Mouse (Mus musculus) stomach, embryonic 14.5 days (tissue): ENCODE data around the gene Slc34a1. TPM values are rescaled to one million over a fixed set of nuclear protein-coding genes. Genes with fewer than 3 reads are reported as not detected.

Source experiments
- ATAC-seq: fragments of 200-750 bp; cut with Nextera tagmentation; 2 replicates; pipeline ENCODE4 v1.8.0; 2017; ENCODE audit warnings: low read depth, moderate TSS enrichment; ENCODE audit not compliant: insufficient number of reproducible peaks, insufficient read depth, low FRiP score
- H3K27ac ChIP-seq: fragments of 300-500 bp; sonication (generic); 2 replicates; pipeline ENCODE4 v1.5.1; 2014; ENCODE audit warnings: mild to moderate bottlenecking, low read length, moderate library complexity, mixed read lengths
- H3K27me3 ChIP-seq: fragments of 300-500 bp; sonication (generic); 2 replicates; pipeline ENCODE4 v1.6.1; 2014; ENCODE audit warnings: low read length, control low read depth, mixed read lengths; ENCODE audit not compliant: control insufficient read depth, insufficient read depth
- H3K36me3 ChIP-seq: fragments of 300-500 bp; sonication (generic); 2 replicates; pipeline ENCODE4 v1.6.1; 2014; ENCODE audit warnings: mild to moderate bottlenecking, control low read depth, low read length, moderate library complexity, mixed read lengths; ENCODE audit not compliant: control insufficient read depth, insufficient read depth
- H3K4me1 ChIP-seq: fragments of 300-500 bp; sonication (generic); 2 replicates; pipeline ENCODE4 v1.6.1; 2014; ENCODE audit warnings: low read length, control low read depth, mixed read lengths; ENCODE audit not compliant: control insufficient read depth, insufficient read depth
- H3K4me2 ChIP-seq: fragments of 300-500 bp; sonication (generic); replicated peaks from 2 replicates; pipeline ENCODE4 v1.6.1; 2014; ENCODE audit warnings: low read depth, low read length, control low read depth
- H3K4me3 ChIP-seq: fragments of 300-500 bp; sonication (generic); 2 replicates; pipeline ENCODE4 v1.5.1; 2014; ENCODE audit warnings: low read depth, low read length, control low read depth
- H3K9ac ChIP-seq: fragments of 300-500 bp; sonication (generic); replicated peaks from 2 replicates; pipeline ENCODE4 v1.6.1; 2014; ENCODE audit warnings: low read depth, mild to moderate bottlenecking, control low read depth, low read length, moderate library complexity, mixed read lengths
- H3K9me3 ChIP-seq: fragments of 300-500 bp; sonication (generic); 2 replicates; pipeline ENCODE4 v1.6.1; 2016; ENCODE audit warnings: low read depth, low read length, control low read depth; ENCODE audit not compliant: control insufficient read depth
- WGBS: fragments of 180-500 bp; shearing (Covaris S2); extraction: QIAGEN DNeasy Blood & Tissue Kit; methylation state at CpG from one replicate; pipeline ENCODE4 v1.1.7; 2014; 5-methylcytosine and 5-hydroxymethylcytosine counted together
- polyA plus RNA-seq: library from polyadenylated mRNA; unstranded; fragments of >200 nt; fragmentation: Nextera tagmentation; extraction: Ambion mirVana; gene quantifications from 2 replicates; pipeline ENCODE4 v1.2.1, GENCODE M21; 2014

Slc34a1 gene
- polyA plus RNA-seq, 1 experiment from 2014 or later: not detected

- peak overlapping the region; percentile 56 for H3K4me2 ChIP-seq
- H3K4me1 ChIP-seq: peaks cover 8% of the 10 kb centered on the region; the same call in 1 of the 2 replicates
- H3K9ac ChIP-seq: peak overlapping the region; percentile 33; the same call in 1 of the 2 replicates
- peak overlapping the region; percentile 83 for H3K4me3 ChIP-seq
- no peaks in the 10 kb centered on the region for H3K27me3 ChIP-seq
- H3K27ac ChIP-seq: peak overlapping the region; percentile 97
- H3K36me3 ChIP-seq: no peaks in the 10 kb centered on the region
- 35% methylated on average over 9 of the region's 9 CpGs for WGBS
- H3K9me3 ChIP-seq: no peaks in the 10 kb centered on the region
- ATAC-seq: no peak
Measured at GRCm38 (mm10) chr13:55443799-55444285, 45.9 kb downstream of the Slc34a1 start.

DNA sequence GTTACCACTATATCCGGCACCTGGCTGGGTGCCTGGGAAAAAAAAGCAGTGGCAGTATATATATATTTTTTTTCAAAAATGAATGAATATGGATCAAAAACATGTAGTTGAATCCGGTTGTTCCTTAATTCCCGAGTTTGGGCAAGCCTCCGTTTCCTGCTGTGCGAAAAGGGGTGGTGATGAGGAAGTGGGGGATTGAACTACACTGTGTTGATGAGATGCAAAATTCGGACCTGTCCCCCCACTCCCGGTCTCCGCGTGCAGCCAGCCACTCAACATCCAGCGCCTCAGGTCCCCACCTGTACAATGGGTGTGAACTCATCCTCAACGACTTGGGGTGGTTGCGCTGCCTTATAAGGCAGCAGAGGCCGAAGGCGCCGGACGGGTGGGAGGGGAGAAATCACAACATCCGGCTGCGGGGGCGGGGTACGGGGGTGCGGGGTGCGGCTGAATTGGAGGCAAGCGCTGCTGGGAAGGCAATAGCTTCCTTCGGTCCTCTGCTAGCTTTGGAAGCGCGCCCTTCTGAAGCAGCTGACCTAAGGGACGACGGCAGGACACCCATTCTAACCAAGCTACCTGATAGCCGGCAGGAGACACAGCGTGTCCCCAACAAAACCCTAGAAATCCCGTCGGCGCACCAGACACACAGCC is 46.4 kb downstream of the Slc34a1 start:
- no peaks in the 10 kb centered on the region for H3K27me3 ChIP-seq
- ATAC-seq: peak; percentile 80
- H3K9me3 ChIP-seq: no peaks in the 10 kb centered on the region
- peaks cover 8% of the 10 kb centered on the region; the same call in 1 of the 2 replicates for H3K4me1 ChIP-seq
- peak overlapping the region; percentile 33; the same call in 1 of the 2 replicates for H3K9ac ChIP-seq
- H3K27ac ChIP-seq: peak overlapping the region; percentile 97
- H3K4me2 ChIP-seq: peak overlapping the region; percentile 56
- no peaks in the 10 kb centered on the region for H3K36me3 ChIP-seq
- peak overlapping the region; percentile 83 for H3K4me3 ChIP-seq
- WGBS: 1% methylated on average over 33 of the region's 33 CpGs

DNA sequence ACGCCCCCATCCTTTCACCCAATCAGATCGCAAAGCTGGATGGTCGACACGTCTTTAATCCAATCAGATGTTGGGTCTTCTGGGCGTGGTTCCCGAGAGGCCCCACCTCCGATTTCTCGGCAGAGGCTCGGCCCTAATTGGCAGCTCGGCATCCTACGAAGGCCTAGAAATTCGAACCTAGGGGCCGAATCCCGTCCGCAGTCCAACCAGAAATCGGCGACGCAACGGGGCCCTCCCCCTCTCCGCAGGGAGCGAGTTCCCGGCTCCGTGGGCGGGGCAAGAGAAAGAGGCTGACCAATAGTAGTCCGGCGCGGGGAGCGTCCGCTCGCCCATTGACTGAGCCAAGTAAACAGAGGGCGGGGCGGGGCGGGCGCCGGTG is 46.9 kb downstream of the Slc34a1 start, which contains the start of gene Grk6:
Gene Grk6 (plus strand): TSS at position 136 of the 379 bp plus-strand sequence.
- H3K9ac ChIP-seq: peak within 1 kb of the TSS; percentile 96
- H3K4me1 ChIP-seq: peaks cover 8% of the 10 kb centered on the region; the same call in 1 of the 2 replicates
- no peaks in the 10 kb centered on the region for H3K9me3 ChIP-seq
- peak within 1 kb of the TSS; percentile 83 for H3K4me3 ChIP-seq
- peak; percentile 96 for ATAC-seq
- no peaks in the 10 kb centered on the region for H3K27me3 ChIP-seq
- peak within 1 kb of the TSS; percentile 97 for H3K27ac ChIP-seq
- H3K36me3 ChIP-seq: peaks cover 2% of the 10 kb centered on the region; the same call in 1 of the 2 replicates
- H3K4me2 ChIP-seq: peak within 1 kb of the TSS; percentile 78
- WGBS: 0% methylated on average over 34 of the region's 35 CpGs

DNA sequence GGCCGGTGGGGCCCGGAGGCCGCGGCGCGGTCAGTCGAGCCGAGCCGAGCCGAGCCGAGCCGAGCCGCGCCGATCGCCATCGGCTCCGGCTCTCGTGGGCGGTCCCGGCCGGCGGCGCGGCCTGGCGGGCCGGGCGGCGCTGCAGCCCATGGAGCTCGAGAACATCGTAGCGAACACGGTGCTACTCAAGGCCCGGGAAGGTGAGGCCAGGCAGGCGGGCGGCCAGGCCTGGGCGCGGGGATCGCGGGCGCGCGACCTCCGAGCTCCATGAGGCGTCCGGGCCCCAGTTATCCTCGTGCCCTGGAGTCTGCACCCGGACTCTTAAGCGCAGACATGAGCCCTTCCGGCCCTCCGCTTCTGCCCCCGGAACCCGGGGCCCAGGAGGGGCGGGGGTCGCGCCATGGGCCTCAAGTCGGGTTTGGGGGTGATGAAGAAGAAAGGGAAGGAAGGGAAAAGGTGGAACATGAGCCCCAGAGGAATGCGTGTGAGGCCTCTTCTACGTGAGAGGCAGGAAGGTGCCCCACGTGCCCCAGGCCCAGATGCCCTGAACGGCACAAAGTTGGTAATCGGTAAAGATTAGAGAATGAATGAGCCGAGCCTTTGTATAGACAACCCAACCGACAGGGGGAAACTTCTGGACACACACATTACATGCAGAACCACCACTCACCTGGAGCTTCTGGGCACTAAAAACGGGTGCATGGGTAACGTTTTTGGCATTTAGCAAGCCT is 47.5 kb downstream of the Slc34a1 start:
- Histone ChIP-seq H3K4me3 (peak overlapping the region; percentile 83), H3K9ac (peak overlapping the region; percentile 96), H3K27me3 (no peaks in the 10 kb centered on the region), H3K27ac (peak overlapping the region; percentile 97), H3K9me3 (no peaks in the 10 kb centered on the region), H3K4me2 (peak overlapping the region; percentile 78), H3K36me3 (peaks cover 8% of the 10 kb centered on the region), H3K4me1 (peaks cover 8% of the 10 kb centered on the region; the same call in 1 of the 2 replicates)
- ATAC-seq: 0 out of 2 replicates have a peak, but pooled peaks have one; percentile 17
- WGBS: 1% methylated on average over 57 of the region's 66 CpGs

DNA sequence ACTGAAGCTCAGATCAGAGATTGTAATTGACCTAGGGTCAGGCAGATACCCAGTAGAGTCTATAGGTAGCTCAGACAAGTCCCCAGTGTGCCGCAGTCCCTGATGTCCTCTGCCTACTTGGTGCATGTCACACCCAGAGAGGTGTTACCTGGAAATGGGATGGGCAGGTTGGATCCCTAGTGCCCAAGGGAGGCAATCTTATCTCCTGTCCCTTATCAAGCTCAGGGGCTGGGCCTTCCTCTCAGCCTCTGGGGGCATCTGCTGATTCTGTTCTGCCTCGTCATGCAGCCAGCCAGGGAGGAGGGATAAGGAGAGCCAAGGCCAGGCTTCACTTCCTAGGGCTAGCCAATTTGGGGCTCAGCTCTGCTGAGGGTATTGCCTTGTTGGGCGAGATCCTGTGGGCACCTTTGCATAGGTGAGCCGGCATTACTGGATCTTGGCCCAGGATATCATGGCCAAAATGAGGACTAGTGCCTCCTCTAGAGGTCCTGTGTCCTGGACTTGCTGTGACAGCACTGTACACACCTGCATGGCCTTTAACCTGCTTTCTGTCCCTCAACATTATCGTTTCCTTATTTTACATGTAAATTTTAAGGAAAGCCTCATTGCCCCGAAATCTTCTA is 48.6 kb downstream of the Slc34a1 start:
- Histone ChIP-seq H3K36me3 (peaks cover 19% of the 10 kb centered on the region), H3K27ac (no peak overlapping the region), H3K9me3 (no peaks in the 10 kb centered on the region), H3K4me2 (peak overlapping the region; percentile 78), H3K9ac (peak overlapping the region; percentile 96; the same call in 1 of the 2 replicates), H3K4me1 (peaks cover 8% of the 10 kb centered on the region; the same call in 1 of the 2 replicates), H3K27me3 (no peaks in the 10 kb centered on the region), H3K4me3 (peak overlapping the region; percentile 83)
- WGBS: 80% methylated on average over 6 of the region's 6 CpGs
- no peak for ATAC-seq

DNA sequence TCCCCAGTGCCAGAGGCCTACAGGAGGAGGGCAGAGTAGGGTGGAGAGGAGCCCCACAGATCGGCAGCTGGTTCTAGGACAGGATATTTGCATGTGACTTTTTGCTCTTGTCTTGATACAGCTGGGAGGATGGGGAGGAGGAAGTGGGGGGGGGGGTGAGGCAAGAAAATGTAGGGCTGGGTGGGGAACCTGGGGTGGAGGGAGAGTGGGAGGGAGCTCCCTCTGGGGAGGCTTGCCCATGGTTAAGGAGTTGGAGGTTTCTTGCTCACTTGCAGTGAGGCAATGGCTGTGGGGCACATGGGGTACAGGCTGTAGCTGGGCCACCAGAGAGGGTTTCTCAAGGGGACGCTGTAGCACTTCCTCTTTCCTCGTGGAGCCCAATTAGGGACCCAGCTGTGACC is 49.6 kb downstream of the Slc34a1 start:
- H3K9me3 ChIP-seq: no peaks in the 10 kb centered on the region
- peaks cover 8% of the 10 kb centered on the region; the same call in 1 of the 2 replicates for H3K4me1 ChIP-seq
- no peak overlapping the region for H3K4me2 ChIP-seq
- no peak for ATAC-seq
- H3K27me3 ChIP-seq: no peaks in the 10 kb centered on the region
- H3K9ac ChIP-seq: no peak overlapping the region
- WGBS: 40% methylated on average over 3 of the region's 3 CpGs
- peaks cover 28% of the 10 kb centered on the region for H3K36me3 ChIP-seq
- H3K4me3 ChIP-seq: no peak overlapping the region
- H3K27ac ChIP-seq: no peak overlapping the region

DNA sequence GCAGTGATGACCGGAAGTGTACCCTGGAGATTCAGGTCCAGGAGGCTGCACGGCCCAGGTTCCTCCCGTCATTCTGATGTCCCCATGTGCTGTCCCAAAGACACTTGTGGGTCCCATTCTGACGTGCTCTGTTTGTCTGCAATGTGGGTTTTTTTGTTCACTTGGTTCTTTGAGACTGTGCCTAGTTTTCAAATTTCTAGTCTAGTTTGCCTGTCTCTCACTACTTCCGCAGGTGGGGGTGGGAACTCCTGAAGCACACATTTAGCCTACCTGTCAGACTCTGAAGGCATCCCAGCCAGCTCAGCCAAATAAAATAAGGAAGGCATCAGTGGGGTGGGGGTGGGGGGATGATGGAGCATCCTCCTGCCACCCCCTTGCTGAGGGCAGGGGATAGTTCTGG is 50.1 kb downstream of the Slc34a1 start:
- Histone ChIP-seq H3K9me3 (no peaks in the 10 kb centered on the region), H3K4me2 (no peak overlapping the region), H3K4me1 (peaks cover 8% of the 10 kb centered on the region; the same call in 1 of the 2 replicates), H3K9ac (no peak overlapping the region), H3K27ac (no peak overlapping the region), H3K36me3 (peaks cover 34% of the 10 kb centered on the region), H3K4me3 (no peak overlapping the region), H3K27me3 (no peaks in the 10 kb centered on the region)
- WGBS: 94% methylated on average over 5 of the region's 5 CpGs
- no peak for ATAC-seq

DNA sequence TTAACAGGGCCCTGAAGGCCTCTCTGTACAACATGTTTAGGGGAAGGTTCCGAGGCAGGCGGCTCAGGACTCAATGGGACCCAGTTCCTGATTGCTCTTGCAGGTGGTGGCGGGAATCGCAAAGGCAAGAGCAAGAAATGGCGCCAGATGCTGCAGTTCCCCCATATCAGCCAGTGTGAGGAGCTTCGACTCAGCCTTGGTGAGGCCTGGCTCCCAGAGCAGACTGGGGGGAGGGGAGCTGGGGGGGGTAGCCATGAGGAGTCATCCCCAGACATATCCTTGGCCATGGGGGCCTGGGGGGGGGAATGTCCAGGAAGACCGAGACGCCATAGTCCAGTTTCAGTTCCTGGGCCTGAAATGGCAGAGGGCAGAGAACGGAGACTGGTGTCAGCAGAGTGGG is 51.2 kb downstream of the Slc34a1 start:
- peaks cover 45% of the 10 kb centered on the region for H3K36me3 ChIP-seq
- WGBS: 90% methylated on average over 9 of the region's 9 CpGs
- no peak for ATAC-seq
- no peak overlapping the region for H3K4me3 ChIP-seq
- H3K27me3 ChIP-seq: no peaks in the 10 kb centered on the region
- H3K4me2 ChIP-seq: no peak overlapping the region
- H3K9ac ChIP-seq: no peak overlapping the region
- peaks cover 3% of the 10 kb centered on the region; the same call in 1 of the 2 replicates for H3K4me1 ChIP-seq
- H3K9me3 ChIP-seq: no peaks in the 10 kb centered on the region
- no peak overlapping the region for H3K27ac ChIP-seq
